Comparison of ENCODE assay signal across 8 mouse cellular contexts in the genomic region with DNA sequence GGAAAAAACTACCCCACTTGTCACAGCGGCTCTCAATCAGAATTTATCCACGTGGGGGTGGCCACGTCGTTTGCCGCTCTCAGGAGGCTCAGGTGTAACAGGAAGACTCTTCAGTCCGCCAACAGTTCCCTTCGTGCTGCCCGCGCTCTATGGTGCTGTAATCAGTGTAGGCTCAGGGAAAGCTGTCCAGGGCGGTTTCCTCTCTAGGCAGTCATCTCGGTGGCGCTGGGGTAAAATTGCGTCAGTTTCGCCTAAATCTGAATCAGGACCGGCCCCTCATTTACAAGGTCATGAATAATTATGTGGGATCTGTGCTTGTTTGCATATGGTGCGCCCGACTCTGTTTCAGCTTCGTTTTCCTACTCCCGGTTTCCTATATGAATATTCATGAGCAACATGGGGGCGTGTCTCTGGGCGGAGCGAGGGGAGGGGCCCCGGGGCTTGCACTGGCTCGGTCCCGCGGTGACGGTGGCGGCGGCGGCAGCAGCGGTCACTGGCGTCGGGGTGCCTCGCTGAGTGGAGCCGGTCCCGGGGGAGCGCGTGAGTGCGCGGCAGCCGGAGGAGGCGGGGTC. TPM values are rescaled to one million over a fixed set of nuclear protein-coding genes. Genes with fewer than 3 reads are reported as not detected.
DNase-seq lines count a peak whose midpoint lies in the region; ATAC-seq and TF ChIP-seq lines count a peak whose summit lies in the region.

A gene (plus strand): TSS at position 427 of the 572 bp plus-strand sequence.

- TF ChIP-seq CTCF in cortical plate, adult 2 months (IDR thresholded peaks at IDR 0.05; ENCODE audit: extremely low read depth, insufficient read depth, low read length): no peak

- DNase-seq in gastrocnemius, adult 8-10 months (ENCODE audit: low spot score in 2 of 2): peak; percentile 99
- DNase-seq in hindlimb bud, embryonic 11.5 days (ENCODE audit: extremely low spot score, low read depth, low spot score): peak; percentile 79
- DNase-seq in left cerebral cortex, adult 8-10 months (ENCODE audit: low spot score in 2 of 2): peak; percentile 92 to 95
- peak; percentile 94 to 96 for DNase-seq in right cerebral cortex, postnatal 10 days (ENCODE audit: low spot score in 2 of 2)
- DNase-seq in urinary bladder, postnatal 25 days (ENCODE audit: low spot score): peak; percentile 98

- H3K9me3 ChIP-seq in megakaryocyte, embryonic 14.5 days: no peaks in the 10 kb centered on the region

- peak; percentile 92 for ATAC-seq in activated CD4-positive, CD25-positive, alpha-beta regulatory T cell, adult 4 months

- peaks cover 42% of the 10 kb centered on the region for H3K27me3 ChIP-seq in megakaryocyte, embryonic 14.5 days (replicated peaks)

- peak within 1 kb of the TSS; percentile 99 for H3K27ac ChIP-seq in cortical plate, adult 2 months (ENCODE audit: insufficient read depth, low read length)

- peak; percentile 35; the same call in 1 of the 2 replicates for TF ChIP-seq POLR2A in cortical plate, adult 2 months (IDR thresholded peaks at IDR 0.05; ENCODE audit: extremely low read depth, insufficient read depth, low read length)

- H3K4me3 ChIP-seq in cortical plate, adult 2 months (ENCODE audit: insufficient read depth, low read length): peak within 1 kb of the TSS; percentile 87
- H3K4me3 ChIP-seq in megakaryocyte, embryonic 14.5 days (replicated peaks): peak within 1 kb of the TSS; percentile 92

- peaks cover 4% of the 10 kb centered on the region; the same call in 1 of the 2 replicates for H3K4me1 ChIP-seq in cortical plate, adult 2 months (ENCODE audit: control insufficient read depth, insufficient read depth, low read length)
- peaks cover 31% of the 10 kb centered on the region for H3K4me1 ChIP-seq in megakaryocyte, embryonic 14.5 days

- H3K36me3 ChIP-seq in megakaryocyte, embryonic 14.5 days (replicated peaks; ENCODE audit: low read length): peaks cover 45% of the 10 kb centered on the region

RNA-seq across cellular contexts. Expression of the gene that starts here (rescaled TPM):
- 1 to 10 TPM; 3.9 to 6.3 TPM for polyA plus RNA-seq in activated CD4-positive, CD25-positive, alpha-beta regulatory T cell, adult 4 months (2017; shearing (Covaris generic))
- polyA plus RNA-seq in cortical plate, adult 2 months (2012; rRNA removed): 55.4 and 62.8 TPM in 2 replicates
- total RNA-seq in gastrocnemius, adult 8-10 months (2022): 10 to 100 TPM; 17.9 to 27.1 (median 23.5) TPM
- total RNA-seq in left cerebral cortex, adult 8-10 months (2022): 100 to 1,000 TPM in 3 of 4 experiments, 10 to 100 TPM in 1; 96.3 to 122 (median 110) TPM
- 0.72 TPM in 1 of 2 replicates, not detected in the other for polyA plus RNA-seq in megakaryocyte, embryonic 14.5 days (2012; ENCODE audit: insufficient read depth, low replicate concordance)

Comparison
In these comparisons a context has a peak if more than half of its experiments do, and no peak if none do; other contexts are left out.
1. Peak in every context shown above with its lines: DNase-seq, ATAC-seq, H3K4me3 ChIP-seq and H3K27ac ChIP-seq.